Mouse (Mus musculus) ovary, postnatal 14 days (tissue): ENCODE data around the gene Aurkaip1.

Experiments
- DNase-seq: peaks from one replicate; pipeline ENCODE4 v3.0.0; 2022; ENCODE audit warnings: low spot score

Gene Aurkaip1

GRCm38 (mm10) chr4:155829866-155830265, 1.2 kb upstream of the Aurkaip1 start:
- no peak for DNase-seq

- no peak for DNase-seq
Observed at GRCm38 (mm10) chr4:155830596-155830995, 476 bp upstream of the Aurkaip1 start.

- DNase-seq: no peak
Observed at GRCm38 (mm10) chr4:155831831-155832230, 759 bp downstream of the Aurkaip1 start.

GRCm38 (mm10) chr4:155832321-155832720, 1.2 kb downstream of the Aurkaip1 start:
- DNase-seq: no peak

GRCm38 (mm10) chr4:155833234-155833633, 2.2 kb downstream of the Aurkaip1 start:
- DNase-seq: no peak

GRCm38 (mm10) chr4:155833836-155834235, 2.8 kb downstream of the Aurkaip1 start:
- DNase-seq: peak; percentile 83

- no peak for DNase-seq
Observed at GRCm38 (mm10) chr4:155837404-155838010, 6.4 kb downstream of the Aurkaip1 start.

GRCm38 (mm10) chr4:155838187-155839153, 7.4 kb downstream of the Aurkaip1 start:
- no peak for DNase-seq

GRCm38 (mm10) chr4:155839483-155839910, 8.4 kb downstream of the Aurkaip1 start, which contains the start of gene Mxra8:
Gene Mxra8, plus strand, starts transcription at chr4:155839680.
- peak; percentile 80 for DNase-seq

- DNase-seq: no peak
Observed at GRCm38 (mm10) chr4:155840076-155841002, 9.3 kb downstream of the Aurkaip1 start.

- DNase-seq: no peak
Observed at GRCm38 (mm10) chr4:155841003-155841454, 10.0 kb downstream of the Aurkaip1 start.

GRCm38 (mm10) chr4:155841651-155842270, 10.7 kb downstream of the Aurkaip1 start:
- DNase-seq: no peak

- no peak for DNase-seq
Observed at GRCm38 (mm10) chr4:155843231-155843630, 12.2 kb downstream of the Aurkaip1 start.

GRCm38 (mm10) chr4:155846871-155847578, 16.0 kb downstream of the Aurkaip1 start, which contains the start of gene Dvl1:
Gene Dvl1, plus strand, starts transcription at chr4:155847402.
- peak; percentile 97 for DNase-seq

GRCm38 (mm10) chr4:155847591-155848352, 16.7 kb downstream of the Aurkaip1 start:
- no peak for DNase-seq

GRCm38 (mm10) chr4:155848434-155849095, 17.5 kb downstream of the Aurkaip1 start:
- no peak for DNase-seq

- DNase-seq: no peak
Observed at GRCm38 (mm10) chr4:155849391-155849790, 18.3 kb downstream of the Aurkaip1 start.

- no peak for DNase-seq
Observed at GRCm38 (mm10) chr4:155849792-155850451, 18.9 kb downstream of the Aurkaip1 start.

- DNase-seq: no peak
Observed at GRCm38 (mm10) chr4:155851368-155851767, 20.3 kb downstream of the Aurkaip1 start.
